Mouse (Mus musculus) neutrophil, adult 5-6 weeks (primary cell): ENCODE measurements around the gene Fut1. TPM values are rescaled to one million over a fixed set of nuclear protein-coding genes. Genes with fewer than 3 reads are reported as not detected.

Source experiments
- ATAC-seq: fragments of 151-379, 151-347 bp; 2 replicates; pipeline ENCODE4 v1.8.0; 2017; ENCODE audit warnings: mild to moderate bottlenecking, moderate TSS enrichment; ENCODE audit not compliant: insufficient number of reproducible peaks, poor library complexity, low FRiP score, severe bottlenecking; ENCODE audit errors: extremely low read depth
- total RNA-seq: library from RNA; stranded (forward); fragments of 200-1000 nt; gene quantifications from 2 replicates; pipeline ENCODE4 v1.2.3, GENCODE M21; 2017

Fut1 gene
- total RNA-seq, 1 experiment from 2014 or later, result not detected

GRCm38 (mm10) chr7:45597013-45597412 is 20.1 kb upstream of the Fut1 start:
- no peak for ATAC-seq

GRCm38 (mm10) chr7:45597527-45597926 is 19.6 kb upstream of the Fut1 start:
- no peak for ATAC-seq

- ATAC-seq, result no peak
These were observed 17.9 kb upstream of the Fut1 start for GRCm38 (mm10) chr7:45598960-45599879.

GRCm38 (mm10) chr7:45605704-45606289 is 11.3 kb upstream of the Fut1 start:
- ATAC-seq, result no peak

GRCm38 (mm10) chr7:45609511-45609910 is 7.6 kb upstream of the Fut1 start:
- ATAC-seq, result no peak

GRCm38 (mm10) chr7:45616277-45616676 is 812 bp upstream of the Fut1 start:
- no peak for ATAC-seq

- ATAC-seq, result no peak
These were observed 1.2 kb downstream of the Fut1 start for GRCm38 (mm10) chr7:45618316-45618715.

- ATAC-seq, result no peak
These were observed 2.5 kb downstream of the Fut1 start for GRCm38 (mm10) chr7:45619592-45619991.

GRCm38 (mm10) chr7:45621443-45621842 is 4.4 kb downstream of the Fut1 start, which contains the start of gene Izumo1:
Gene Izumo1, plus strand, starts transcription at chr7:45621811.
- ATAC-seq, result no peak

GRCm38 (mm10) chr7:45623507-45623906 is 6.4 kb downstream of the Fut1 start:
- no peak for ATAC-seq

- no peak for ATAC-seq
These were observed 7.6 kb downstream of the Fut1 start for GRCm38 (mm10) chr7:45624718-45625117.

- no peak for ATAC-seq
These were observed 8.4 kb downstream of the Fut1 start for GRCm38 (mm10) chr7:45625481-45625880.

- no peak for ATAC-seq
These were observed 9.5 kb downstream of the Fut1 start for GRCm38 (mm10) chr7:45626571-45627076.

- ATAC-seq, result no peak
These were observed 10.2 kb downstream of the Fut1 start, which contains the start of gene Rasip1 for GRCm38 (mm10) chr7:45627261-45627660. Gene Rasip1, plus strand, starts transcription at chr7:45627488.

GRCm38 (mm10) chr7:45628364-45629294 is 11.5 kb downstream of the Fut1 start:
- ATAC-seq, result peak; percentile 81

GRCm38 (mm10) chr7:45630064-45630907 is 13.2 kb downstream of the Fut1 start:
- ATAC-seq, result no peak

- no peak for ATAC-seq
These were observed 15.4 kb downstream of the Fut1 start for GRCm38 (mm10) chr7:45632499-45632898.
